Mouse (Mus musculus): ENCODE results near the gene Hba-x. TPM values are rescaled to one million over a fixed set of nuclear protein-coding genes. Genes with fewer than 3 reads are reported as not detected.

Gene Hba-x
- 1,205 and 2,805 TPM in 2 replicates for polyA plus RNA-seq (2012; rRNA removed)

DNA sequence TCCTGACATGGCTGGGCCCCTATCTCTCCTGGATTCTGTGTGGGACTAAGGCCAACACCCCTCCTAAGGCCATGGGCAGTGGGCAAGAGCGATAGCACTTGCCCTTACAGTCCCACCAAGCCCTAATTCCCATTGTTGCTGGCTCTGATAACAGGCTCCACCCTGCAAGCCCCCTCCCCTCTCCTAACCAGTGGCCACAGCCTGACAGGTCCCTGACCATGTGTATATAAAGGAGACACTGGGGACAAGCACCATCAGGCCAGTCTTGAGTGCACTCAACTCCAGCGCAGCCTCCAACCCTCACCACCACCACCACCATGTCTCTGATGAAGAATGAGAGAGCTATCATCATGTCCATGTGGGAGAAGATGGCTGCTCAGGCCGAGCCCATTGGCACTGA lies at the start of gene Hba-x:
Gene Hba-x, plus strand, starts transcription at position 54 of the 400 bp plus-strand sequence.

DNA sequence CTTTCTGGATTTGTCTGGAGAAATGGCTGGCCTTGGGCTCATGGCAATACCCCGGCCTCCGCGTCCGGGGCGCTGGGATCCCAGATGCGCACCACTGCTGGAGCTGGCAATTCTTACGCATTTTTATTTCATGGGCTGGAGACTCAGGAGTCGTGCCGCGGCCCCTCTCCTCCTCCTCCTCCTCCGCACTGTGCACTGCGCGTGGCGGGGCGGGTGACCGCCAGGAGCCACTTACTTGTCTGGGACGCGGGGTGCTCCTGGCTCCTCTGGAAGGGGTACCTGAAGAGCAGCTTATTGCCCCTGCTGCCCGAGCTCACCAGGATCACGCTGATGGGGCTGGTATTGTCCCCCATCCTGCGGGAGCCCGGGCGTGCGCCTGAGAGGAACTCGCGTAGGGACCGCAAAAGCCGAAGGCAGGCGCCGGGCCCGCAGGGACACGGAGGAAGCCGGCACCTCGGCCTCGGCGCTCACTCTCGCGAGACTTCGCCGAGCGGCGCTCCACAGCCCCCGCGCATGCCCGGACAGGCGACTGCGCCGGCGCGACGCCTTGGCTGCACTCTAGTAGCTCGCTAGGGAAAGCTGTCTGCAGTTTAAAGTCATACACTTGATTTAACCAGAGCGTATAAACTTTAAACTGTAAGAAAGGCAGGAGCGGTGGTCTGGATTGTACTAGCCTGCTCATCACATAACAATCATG lies 8.9 kb upstream of the Hba-x start, which contains the start of gene Nprl3:
Gene Nprl3, minus strand, starts transcription at position 520 of the 697 bp plus-strand sequence.

DNA sequence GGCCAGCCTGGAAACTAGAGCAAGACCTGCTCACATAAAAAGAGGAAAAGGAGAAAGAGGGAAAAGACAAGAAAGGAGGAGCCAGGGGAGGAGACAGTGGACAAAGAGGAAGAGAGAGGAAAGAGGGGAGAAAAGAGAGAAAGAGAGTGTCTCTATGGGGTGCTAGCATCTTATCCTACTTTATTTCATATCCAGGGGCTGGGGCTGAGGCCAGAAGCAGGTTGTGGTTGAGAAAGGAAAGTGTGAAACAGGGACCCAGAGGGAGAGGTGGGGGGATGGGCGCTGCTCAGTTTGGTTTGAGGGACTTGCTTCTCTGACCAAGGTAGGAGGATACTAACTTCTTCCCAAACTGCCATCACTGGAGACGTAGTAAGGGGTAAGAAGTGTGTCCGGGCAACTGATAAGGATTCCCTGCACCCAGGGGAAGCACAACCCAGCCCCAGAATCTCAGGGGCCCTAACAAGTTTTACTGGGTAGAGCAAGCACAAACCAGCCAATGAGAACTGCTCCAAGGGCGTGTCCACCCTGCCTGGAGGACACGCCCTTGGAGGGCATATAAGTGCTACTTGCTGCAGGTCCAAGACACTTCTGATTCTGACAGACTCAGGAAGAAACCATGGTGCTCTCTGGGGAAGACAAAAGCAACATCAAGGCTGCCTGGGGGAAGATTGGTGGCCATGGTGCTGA lies 7.0 kb downstream of the Hba-x start, which contains the start of gene Hba-a1:
Gene Hba-a1, plus strand, starts transcription at position 421 of the 687 bp plus-strand sequence.

DNA sequence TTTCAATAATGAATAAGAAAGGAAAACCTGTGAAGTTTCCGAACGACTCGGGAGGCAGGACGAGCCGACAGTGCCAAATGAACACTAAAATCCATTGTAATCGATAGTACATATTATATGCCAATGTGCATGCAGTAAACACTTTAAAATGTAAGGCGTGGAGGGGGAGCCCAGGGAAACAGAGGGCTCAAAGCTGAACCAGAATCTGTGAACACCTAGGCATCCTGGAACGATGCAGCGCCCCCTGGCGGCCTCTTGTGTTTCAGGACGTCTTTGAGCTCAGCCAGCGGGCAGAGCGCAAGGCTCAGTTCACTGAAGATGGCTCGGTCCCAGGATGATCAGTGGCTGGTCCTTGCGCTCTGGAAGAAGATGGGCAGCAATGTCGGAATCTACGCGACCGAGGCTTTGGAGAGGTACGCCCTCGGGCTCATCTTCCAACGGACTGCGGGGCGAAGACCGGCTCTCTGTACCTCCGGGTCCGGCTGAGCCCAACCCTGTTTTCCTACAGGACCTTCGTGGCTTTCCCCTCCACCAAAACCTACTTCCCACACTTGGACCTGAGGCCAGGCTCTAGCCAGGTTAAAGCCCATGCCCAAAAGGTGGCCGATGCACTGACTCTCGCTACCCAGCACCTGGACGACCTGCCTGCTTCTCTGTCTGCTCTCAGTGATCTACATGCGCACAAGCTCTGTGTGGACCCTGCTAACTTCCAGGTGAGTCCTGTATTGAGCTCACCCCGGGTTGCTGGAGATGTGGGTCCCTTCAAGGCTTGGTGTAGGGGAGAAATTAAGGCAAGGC lies 10.7 kb downstream of the Hba-x start, which contains the start of gene Hbq1b:
Gene Hbq1b, plus strand, starts transcription at position 271 of the 798 bp plus-strand sequence.

DNA sequence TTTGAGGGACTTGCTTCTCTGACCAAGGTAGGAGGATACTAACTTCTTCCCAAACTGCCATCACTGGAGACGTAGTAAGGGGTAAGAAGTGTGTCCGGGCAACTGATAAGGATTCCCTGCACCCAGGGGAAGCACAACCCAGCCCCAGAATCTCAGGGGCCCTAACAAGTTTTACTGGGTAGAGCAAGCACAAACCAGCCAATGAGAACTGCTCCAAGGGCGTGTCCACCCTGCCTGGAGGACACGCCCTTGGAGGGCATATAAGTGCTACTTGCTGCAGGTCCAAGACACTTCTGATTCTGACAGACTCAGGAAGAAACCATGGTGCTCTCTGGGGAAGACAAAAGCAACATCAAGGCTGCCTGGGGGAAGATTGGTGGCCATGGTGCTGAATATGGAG lies 20.0 kb downstream of the Hba-x start, which contains the start of gene Hba-a2:
Gene Hba-a2, plus strand, starts transcription at position 287 of the 400 bp plus-strand sequence.

GRCm38 (mm10) chr11:32299865-32300264 lies 23.7 kb downstream of the Hba-x start, which contains the start of gene Hbq1a:
Gene Hbq1a, plus strand, starts transcription at chr11:32300069.

Other genes starting within 250 kb of the Hba-x start
- 0.02 and 0.21 TPM in 2 replicates for gene Il9r, start 76.1 kb upstream of the Hba-x start, polyA plus RNA-seq (2012; rRNA removed)
- 95.3 and 96.0 TPM in 2 replicates for gene Snrnp25, start 71.0 kb upstream of the Hba-x start, polyA plus RNA-seq (2012; rRNA removed)
- 33.0 and 44.8 TPM in 2 replicates for gene Rhbdf1, start 54.1 kb upstream of the Hba-x start, polyA plus RNA-seq (2012; rRNA removed)
- gene Mpg, start 49.9 kb upstream of the Hba-x start, polyA plus RNA-seq (2012; rRNA removed) = 14.4 and 20.2 TPM in 2 replicates
- 38.1 and 65.5 TPM in 2 replicates for gene Nprl3, start 8.7 kb upstream of the Hba-x start, polyA plus RNA-seq (2012; rRNA removed)
- gene Hba-a1, start 7.1 kb downstream of the Hba-x start, polyA plus RNA-seq (2012; rRNA removed) = 4,618 and 5,929 TPM in 2 replicates
- 9.1 and 13.0 TPM in 2 replicates for gene Hbq1b, start 10.6 kb downstream of the Hba-x start, polyA plus RNA-seq (2012; rRNA removed)
- 4,539 and 7,439 TPM in 2 replicates for gene Hba-a2, start 20.1 kb downstream of the Hba-x start, polyA plus RNA-seq (2012; rRNA removed)
- gene Hbq1a, start 23.7 kb downstream of the Hba-x start, polyA plus RNA-seq (2012; rRNA removed) = 0.53 and 0.58 TPM in 2 replicates
- gene Sh3pxd2b, start 71.4 kb downstream of the Hba-x start, polyA plus RNA-seq (2012; rRNA removed) = 24.9 and 33.6 TPM in 2 replicates
- gene Ubtd2, start 179.0 kb downstream of the Hba-x start, polyA plus RNA-seq (2012; rRNA removed) = 60.2 and 74.3 TPM in 2 replicates